Mouse (Mus musculus): ENCODE data around the gene Nav2. TPM values are rescaled to one million over a fixed set of nuclear protein-coding genes. Genes with fewer than 3 reads are reported as not detected.

Gene Nav2
- polyA plus RNA-seq, 1 experiment from 2014 or later, result 22.2 TPM

- H3K4me2 ChIP-seq (replicated peaks), result peak overlapping the region; percentile 34
- H3K9ac ChIP-seq (replicated peaks), result no peak overlapping the region
- H3K27me3 ChIP-seq, result peaks cover 79% of the 10 kb centered on the region
- no peaks in the 10 kb centered on the region for H3K9me3 ChIP-seq
- 5% methylated on average over 6 of the region's 7 CpGs for WGBS
- H3K36me3 ChIP-seq, result no peaks in the 10 kb centered on the region
- H3K27ac ChIP-seq, result no peak overlapping the region
- peaks cover 5% of the 10 kb centered on the region; the same call in 1 of the 2 replicates for H3K4me1 ChIP-seq (replicated peaks)
- peak; percentile 81 for ATAC-seq
- no peak overlapping the region for H3K4me3 ChIP-seq (replicated peaks)
These were observed 707.8 kb downstream of the Nav2 start for GRCm38 (mm10) chr7:49616258-49616735.

- peak; percentile 25 for ATAC-seq
- Histone ChIP-seq H3K27me3 (peaks cover 84% of the 10 kb centered on the region), H3K27ac (no peak overlapping the region)
These were observed 708.6 kb downstream of the Nav2 start for GRCm38 (mm10) chr7:49617087-49617486.

GRCm38 (mm10) chr7:49620160-49620559, 711.6 kb downstream of the Nav2 start:
- WGBS, result 92% methylated on average over 1 of the region's 1 CpGs
- H3K4me2 ChIP-seq (replicated peaks), result no peak overlapping the region

More at GRCm38 (mm10) chr7:49617087-49617486, 708.6 kb downstream of the Nav2 start:
- Histone ChIP-seq H3K36me3 (no peaks in the 10 kb centered on the region), H3K4me2 (replicated peaks) (peak overlapping the region; percentile 34; the same call in 1 of the 2 replicates), H3K9me3 (no peaks in the 10 kb centered on the region), H3K9ac (replicated peaks) (no peak overlapping the region), H3K4me1 (replicated peaks) (peaks cover 5% of the 10 kb centered on the region; the same call in 1 of the 2 replicates), H3K4me3 (replicated peaks) (no peak overlapping the region)
- 64% methylated on average over 4 of the region's 4 CpGs for WGBS

GRCm38 (mm10) chr7:49631885-49632284, 723.4 kb downstream of the Nav2 start:
- Histone ChIP-seq H3K9ac (replicated peaks) (peak overlapping the region; percentile 39), H3K36me3 (no peaks in the 10 kb centered on the region), H3K4me1 (replicated peaks) (peaks cover 40% of the 10 kb centered on the region), H3K4me3 (replicated peaks) (peak overlapping the region; percentile 20), H3K27me3 (peaks cover 89% of the 10 kb centered on the region), H3K4me2 (replicated peaks) (peak overlapping the region; percentile 59), H3K27ac (no peak overlapping the region), H3K9me3 (no peaks in the 10 kb centered on the region)
- 25% methylated on average over 9 of the region's 9 CpGs for WGBS
- no peak for ATAC-seq

More at GRCm38 (mm10) chr7:49620160-49620559, 711.6 kb downstream of the Nav2 start:
- H3K9me3 ChIP-seq, result no peaks in the 10 kb centered on the region
- ATAC-seq, result no peak
- no peak overlapping the region for H3K9ac ChIP-seq (replicated peaks)
- H3K4me3 ChIP-seq (replicated peaks), result no peak overlapping the region
- peaks cover 88% of the 10 kb centered on the region for H3K27me3 ChIP-seq
- no peak overlapping the region for H3K27ac ChIP-seq
- no peaks in the 10 kb centered on the region for H3K36me3 ChIP-seq
- H3K4me1 ChIP-seq (replicated peaks), result peaks cover 5% of the 10 kb centered on the region; the same call in 1 of the 2 replicates

- H3K27me3 ChIP-seq, result peaks cover 87% of the 10 kb centered on the region
These were observed 723.9 kb downstream of the Nav2 start for GRCm38 (mm10) chr7:49632391-49632790.

GRCm38 (mm10) chr7:49633375-49633956, 725.0 kb downstream of the Nav2 start:
- Histone ChIP-seq H3K4me1 (replicated peaks) (peaks cover 50% of the 10 kb centered on the region), H3K27me3 (peaks cover 84% of the 10 kb centered on the region), H3K36me3 (no peaks in the 10 kb centered on the region), H3K4me2 (replicated peaks) (peak overlapping the region; percentile 59), H3K27ac (peak overlapping the region; percentile 60; the same call in 1 of the 2 replicates), H3K9me3 (no peaks in the 10 kb centered on the region), H3K9ac (replicated peaks) (peak overlapping the region; percentile 61), H3K4me3 (replicated peaks) (peak overlapping the region; percentile 43)
- WGBS, result under 1% methylated on average over 33 of the region's 33 CpGs
- ATAC-seq, result peak; percentile 27

More at GRCm38 (mm10) chr7:49632391-49632790, 723.9 kb downstream of the Nav2 start:
- WGBS, result 14% methylated on average over 24 of the region's 24 CpGs
- ATAC-seq, result no peak
- Histone ChIP-seq H3K36me3 (no peaks in the 10 kb centered on the region), H3K4me2 (replicated peaks) (peak overlapping the region; percentile 59), H3K4me3 (replicated peaks) (peak overlapping the region; percentile 20), H3K9ac (replicated peaks) (peak overlapping the region; percentile 39), H3K4me1 (replicated peaks) (peaks cover 44% of the 10 kb centered on the region), H3K9me3 (no peaks in the 10 kb centered on the region), H3K27ac (no peak overlapping the region)

GRCm38 (mm10) chr7:49634291-49635073, 726.0 kb downstream of the Nav2 start:
- ATAC-seq, result no peak
- peaks cover 61% of the 10 kb centered on the region for H3K4me1 ChIP-seq (replicated peaks)
- H3K27ac ChIP-seq, result peak overlapping the region; percentile 56
- peak overlapping the region; percentile 61 for H3K9ac ChIP-seq (replicated peaks)
- no peaks in the 10 kb centered on the region for H3K36me3 ChIP-seq
- H3K4me2 ChIP-seq (replicated peaks), result peak overlapping the region; percentile 59
- H3K9me3 ChIP-seq, result no peaks in the 10 kb centered on the region
- peak overlapping the region; percentile 43 for H3K4me3 ChIP-seq (replicated peaks)
- peaks cover 86% of the 10 kb centered on the region for H3K27me3 ChIP-seq
- under 1% methylated on average over 26 of the region's 26 CpGs for WGBS

GRCm38 (mm10) chr7:49635074-49635621, 726.6 kb downstream of the Nav2 start:
- Histone ChIP-seq H3K9me3 (no peaks in the 10 kb centered on the region), H3K4me3 (replicated peaks) (peak overlapping the region; percentile 43), H3K36me3 (no peaks in the 10 kb centered on the region), H3K4me2 (replicated peaks) (peak overlapping the region; percentile 59), H3K27ac (peak overlapping the region; percentile 56), H3K9ac (replicated peaks) (peak overlapping the region; percentile 56), H3K4me1 (replicated peaks) (peaks cover 67% of the 10 kb centered on the region), H3K27me3 (peaks cover 87% of the 10 kb centered on the region)
- WGBS, result under 1% methylated on average over 35 of the region's 35 CpGs
- no peak for ATAC-seq

- no peaks in the 10 kb centered on the region for H3K9me3 ChIP-seq
- no peak for ATAC-seq
- peak overlapping the region; percentile 72 for H3K27ac ChIP-seq
- WGBS, result under 1% methylated on average over 22 of the region's 22 CpGs
- peak overlapping the region; percentile 59 for H3K4me2 ChIP-seq (replicated peaks)
- H3K36me3 ChIP-seq, result no peaks in the 10 kb centered on the region
- peak overlapping the region; percentile 43 for H3K4me3 ChIP-seq (replicated peaks)
- peaks cover 87% of the 10 kb centered on the region for H3K27me3 ChIP-seq
- H3K4me1 ChIP-seq (replicated peaks), result peaks cover 74% of the 10 kb centered on the region
- peak overlapping the region; percentile 63 for H3K9ac ChIP-seq (replicated peaks)
These were observed 727.5 kb downstream of the Nav2 start for GRCm38 (mm10) chr7:49635971-49636370.

- H3K9ac ChIP-seq (replicated peaks), result peak within 1 kb of the TSS; percentile 63
- peaks cover 77% of the 10 kb centered on the region for H3K4me1 ChIP-seq (replicated peaks)
- peak within 1 kb of the TSS; percentile 43 for H3K4me3 ChIP-seq (replicated peaks)
- under 1% methylated on average over 33 of the region's 33 CpGs for WGBS
- peak within 1 kb of the TSS; percentile 59 for H3K4me2 ChIP-seq (replicated peaks)
- peak; percentile 83 for ATAC-seq
- H3K9me3 ChIP-seq, result no peaks in the 10 kb centered on the region
- H3K27ac ChIP-seq, result peak within 1 kb of the TSS; percentile 72
- H3K27me3 ChIP-seq, result peaks cover 88% of the 10 kb centered on the region
- no peaks in the 10 kb centered on the region for H3K36me3 ChIP-seq
These were observed 728.1 kb downstream of the Nav2 start, which contains the start of gene Dbx1 for GRCm38 (mm10) chr7:49636491-49637115. Gene Dbx1, minus strand, starts transcription at chr7:49636849.

GRCm38 (mm10) chr7:49637281-49637680, 728.8 kb downstream of the Nav2 start:
- no peak overlapping the region for H3K9ac ChIP-seq (replicated peaks)
- H3K27ac ChIP-seq, result no peak overlapping the region; the same call in 1 of the 2 replicates
- no peaks in the 10 kb centered on the region for H3K36me3 ChIP-seq
- no peak for ATAC-seq
- peak overlapping the region; percentile 59 for H3K4me2 ChIP-seq (replicated peaks)
- WGBS, result under 1% methylated on average over 9 of the region's 9 CpGs
- H3K4me1 ChIP-seq (replicated peaks), result peaks cover 83% of the 10 kb centered on the region
- no peak overlapping the region for H3K4me3 ChIP-seq (replicated peaks)
- H3K9me3 ChIP-seq, result no peaks in the 10 kb centered on the region
- H3K27me3 ChIP-seq, result peaks cover 88% of the 10 kb centered on the region

Measured in midbrain, embryonic 13.5 days (tissue).